Mouse (Mus musculus): Measurements from ENCODE around the gene Crabp1.

The Crabp1 gene

GRCm38 (mm10) chr9:54770140-54770780 is 5.7 kb downstream of the Crabp1 start:
- DNase-seq (ENCODE audit: low read depth, low spot score) = no peak

GRCm38 (mm10) chr9:54776451-54776982 is 12.0 kb downstream of the Crabp1 start:
- no peak for DNase-seq (ENCODE audit: low read depth, low spot score)

- DNase-seq (ENCODE audit: low read depth, low spot score) = no peak
Measured at GRCm38 (mm10) chr9:54779280-54779679, 14.7 kb downstream of the Crabp1 start.

GRCm38 (mm10) chr9:54782504-54782903 is 18.0 kb downstream of the Crabp1 start:
- no peak for DNase-seq (ENCODE audit: low read depth, low spot score)

GRCm38 (mm10) chr9:54784003-54784402 is 19.5 kb downstream of the Crabp1 start:
- DNase-seq (ENCODE audit: low read depth, low spot score) = no peak

- no peak for DNase-seq (ENCODE audit: low read depth, low spot score)
Measured at GRCm38 (mm10) chr9:54785215-54785614, 20.7 kb downstream of the Crabp1 start.

GRCm38 (mm10) chr9:54786083-54786482 is 21.5 kb downstream of the Crabp1 start:
- no peak for DNase-seq (ENCODE audit: low read depth, low spot score)

GRCm38 (mm10) chr9:54787760-54788159 is 23.2 kb downstream of the Crabp1 start:
- DNase-seq (ENCODE audit: low read depth, low spot score) = no peak

- DNase-seq (ENCODE audit: low read depth, low spot score) = no peak
Measured at GRCm38 (mm10) chr9:54790271-54790670, 25.7 kb downstream of the Crabp1 start.

- DNase-seq (ENCODE audit: low read depth, low spot score) = peak; percentile 64
Measured at GRCm38 (mm10) chr9:54801460-54801961, 37.0 kb downstream of the Crabp1 start.

- DNase-seq (ENCODE audit: low read depth, low spot score) = peak; percentile 80
Measured at GRCm38 (mm10) chr9:54802749-54803679, 38.5 kb downstream of the Crabp1 start.

GRCm38 (mm10) chr9:54804351-54804750 is 39.8 kb downstream of the Crabp1 start:
- DNase-seq (ENCODE audit: low read depth, low spot score) = no peak

- DNase-seq (ENCODE audit: low read depth, low spot score) = no peak
Measured at GRCm38 (mm10) chr9:54807761-54808160, 43.2 kb downstream of the Crabp1 start.

- DNase-seq (ENCODE audit: low read depth, low spot score) = no peak
Measured at GRCm38 (mm10) chr9:54809953-54810352, 45.4 kb downstream of the Crabp1 start.

GRCm38 (mm10) chr9:54816508-54817201 is 52.1 kb downstream of the Crabp1 start:
- no peak for DNase-seq (ENCODE audit: low read depth, low spot score)

- peak; percentile 63 for DNase-seq (ENCODE audit: low read depth, low spot score)
Measured at GRCm38 (mm10) chr9:54821442-54822100, 57.0 kb downstream of the Crabp1 start.

Data from ES-CJ7 (cell line).